Mouse (Mus musculus): Measurements from ENCODE around the gene Gucy2g.
"Not testable (repeated sequence)": the region's sequence is repeated elsewhere in the genome, so short reads cannot be mapped to it uniquely, and the experiment has no call there.

Gucy2g gene

GRCm38 (mm10) chr19:55206482-55207138, 34.4 kb downstream of the Gucy2g start:
- DNase-seq: peak; percentile 70

- DNase-seq: peak; percentile 87
Measured at GRCm38 (mm10) chr19:55198303-55198702, 42.7 kb downstream of the Gucy2g start.

GRCm38 (mm10) chr19:55195574-55195973, 45.5 kb downstream of the Gucy2g start:
- DNase-seq: no peak

- no peak for DNase-seq
Measured at GRCm38 (mm10) chr19:55194520-55195170, 46.4 kb downstream of the Gucy2g start.

GRCm38 (mm10) chr19:55193717-55194394, 47.2 kb downstream of the Gucy2g start:
- DNase-seq: no peak

GRCm38 (mm10) chr19:55192254-55192945, 48.6 kb downstream of the Gucy2g start:
- no peak for DNase-seq

- no peak for DNase-seq
Measured at GRCm38 (mm10) chr19:55191596-55191995, 49.4 kb downstream of the Gucy2g start.

GRCm38 (mm10) chr19:55190065-55190464, 51.0 kb downstream of the Gucy2g start:
- DNase-seq: no peak

- peak; percentile 15 for DNase-seq
Measured at GRCm38 (mm10) chr19:55185651-55186050, 55.4 kb downstream of the Gucy2g start.

GRCm38 (mm10) chr19:55185074-55185473, 56.0 kb downstream of the Gucy2g start:
- DNase-seq: peak; percentile 27

- DNase-seq: no peak
Measured at GRCm38 (mm10) chr19:55184442-55184841, 56.6 kb downstream of the Gucy2g start.

- DNase-seq: no peak
Measured at GRCm38 (mm10) chr19:55180433-55180832, 60.6 kb downstream of the Gucy2g start, which contains the start of gene Tectb. Gene Tectb (plus strand): TSS chr19:55180733.

GRCm38 (mm10) chr19:55177143-55177542, 63.9 kb downstream of the Gucy2g start:
- DNase-seq: no peak

GRCm38 (mm10) chr19:55171585-55171984, 69.5 kb downstream of the Gucy2g start:
- DNase-seq: no peak

- no peak for DNase-seq
Measured at GRCm38 (mm10) chr19:55170399-55170798, 70.6 kb downstream of the Gucy2g start.

- DNase-seq: not testable (repeated sequence)
Measured at GRCm38 (mm10) chr19:55169236-55169729, 71.8 kb downstream of the Gucy2g start.

- DNase-seq: no peak
Measured at GRCm38 (mm10) chr19:55168360-55168759, 72.7 kb downstream of the Gucy2g start.

- DNase-seq: no peak
Measured at GRCm38 (mm10) chr19:55167741-55168140, 73.3 kb downstream of the Gucy2g start.

GRCm38 (mm10) chr19:55166741-55167140, 74.3 kb downstream of the Gucy2g start:
- no peak for DNase-seq

GRCm38 (mm10) chr19:55165954-55166353, 75.1 kb downstream of the Gucy2g start:
- DNase-seq: no peak

GRCm38 (mm10) chr19:55165183-55165865, 75.7 kb downstream of the Gucy2g start:
- DNase-seq: no peak

- no peak for DNase-seq
Measured at GRCm38 (mm10) chr19:55164162-55164561, 76.9 kb downstream of the Gucy2g start.
